Mouse (Mus musculus) bone marrow macrophage, adult 2 months (primary cell): ENCODE results near the gene 5430419D17Rik. TPM values are rescaled to one million over a fixed set of nuclear protein-coding genes. Genes with fewer than 3 reads are reported as not detected.

Source experiments
- H3K27ac ChIP-seq: 2 replicates; pipeline ENCODE4 v1.5.1; 2012; ENCODE audit warnings: low read depth, low read length; ENCODE audit not compliant: insufficient read depth
- H3K4me1 ChIP-seq: 2 replicates; pipeline ENCODE4 v1.6.1; 2012; ENCODE audit warnings: low read length; ENCODE audit not compliant: control insufficient read depth, insufficient read depth
- H3K4me3 ChIP-seq: 2 replicates; pipeline ENCODE4 v1.5.1; 2012; ENCODE audit warnings: mild to moderate bottlenecking, low read length, moderate library complexity; ENCODE audit not compliant: insufficient read depth
- CTCF ChIP-seq: IDR thresholded peaks from 2 replicates; pipeline ENCODE4 v1.5.1; 2012; ENCODE audit warnings: low read depth, mild to moderate bottlenecking, low read length, moderate library complexity
- POLR2A ChIP-seq: IDR thresholded peaks from 2 replicates; pipeline ENCODE4 v1.6.1; 2012; ENCODE audit warnings: mild to moderate bottlenecking, low read depth, low read length, borderline replicate concordance
- polyA plus RNA-seq: library from polyadenylated mRNA; stranded (reverse); fragments of >200 nt; gene quantifications from 2 replicates; pipeline ENCODE4 v1.2.4, GENCODE M21; 2012; ENCODE audit not compliant: missing spikeins, insufficient read depth, insufficient read length

Gene 5430419D17Rik
- polyA plus RNA-seq, 1 experiment: not detected

GRCm38 (mm10) chr7:131187047-131187446 lies 12.8 kb downstream of the 5430419D17Rik start:
- H3K27ac ChIP-seq: no peak overlapping the region
- no peaks in the 10 kb centered on the region for H3K4me1 ChIP-seq
- TF ChIP-seq CTCF (no peak), POLR2A (no peak)
- no peak overlapping the region for H3K4me3 ChIP-seq

- TF ChIP-seq POLR2A (no peak), CTCF (no peak)
- no peaks in the 10 kb centered on the region for H3K4me1 ChIP-seq
- no peak overlapping the region for H3K27ac ChIP-seq
These were observed 13.8 kb downstream of the 5430419D17Rik start for GRCm38 (mm10) chr7:131187996-131188395.

GRCm38 (mm10) chr7:131223086-131223485 lies 48.9 kb downstream of the 5430419D17Rik start:
- Histone ChIP-seq H3K27ac (no peak overlapping the region), H3K4me3 (no peak overlapping the region), H3K4me1 (no peaks in the 10 kb centered on the region)
- TF ChIP-seq CTCF (no peak), POLR2A (no peak)

More at GRCm38 (mm10) chr7:131187996-131188395, 13.8 kb downstream of the 5430419D17Rik start:
- no peak overlapping the region for H3K4me3 ChIP-seq

GRCm38 (mm10) chr7:131236091-131236490 lies 61.9 kb downstream of the 5430419D17Rik start:
- no peaks in the 10 kb centered on the region for H3K4me1 ChIP-seq
- TF ChIP-seq POLR2A (no peak), CTCF (no peak)
- H3K4me3 ChIP-seq: no peak overlapping the region
- no peak overlapping the region for H3K27ac ChIP-seq

DNA sequence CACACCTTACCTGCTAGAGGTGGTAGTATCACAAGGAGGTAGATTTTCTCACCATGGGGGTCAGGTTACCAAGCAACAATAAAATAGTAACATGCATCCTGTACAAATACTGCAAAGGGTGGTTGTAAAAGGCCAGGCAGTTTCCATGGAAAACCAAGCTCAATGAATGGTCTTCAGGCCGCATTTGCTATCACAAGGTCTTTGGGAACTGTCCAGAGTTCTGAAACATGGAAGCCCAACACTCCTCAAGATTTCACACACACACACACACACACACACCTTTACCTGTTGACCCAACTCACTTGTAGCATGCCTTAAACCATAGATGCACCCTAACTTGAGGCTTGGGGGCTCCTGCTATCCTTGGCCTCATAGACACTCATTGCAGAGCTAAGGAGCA lies 70.8 kb downstream of the 5430419D17Rik start:
- Histone ChIP-seq H3K4me1 (no peaks in the 10 kb centered on the region), H3K27ac (no peak overlapping the region), H3K4me3 (no peak overlapping the region)
- TF ChIP-seq CTCF (no peak), POLR2A (no peak)

DNA sequence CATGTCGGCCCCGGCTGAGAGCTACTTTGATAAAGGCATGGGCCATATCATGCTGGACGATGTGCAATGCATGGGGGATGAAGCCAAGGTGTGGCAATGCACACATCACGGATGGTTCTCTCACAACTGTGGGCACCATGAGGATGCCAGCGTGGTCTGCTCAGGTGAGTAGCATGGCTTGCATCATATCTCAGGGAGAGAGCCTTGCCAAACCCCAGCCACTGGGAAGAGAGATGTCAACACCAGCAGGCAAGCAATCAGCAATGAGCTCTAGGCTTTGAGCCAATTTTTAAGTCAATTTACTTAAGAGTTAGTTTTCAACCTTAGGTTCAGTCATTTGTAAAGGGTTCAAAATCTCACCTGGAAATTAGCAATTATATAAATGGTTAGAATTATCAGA lies 82.6 kb downstream of the 5430419D17Rik start:
- Histone ChIP-seq H3K27ac (no peak overlapping the region), H3K4me1 (no peaks in the 10 kb centered on the region), H3K4me3 (no peak overlapping the region)
- TF ChIP-seq CTCF: no peak
- TF ChIP-seq POLR2A: no peak

- TF ChIP-seq POLR2A (no peak), CTCF (no peak)
- Histone ChIP-seq H3K4me1 (no peaks in the 10 kb centered on the region), H3K4me3 (no peak overlapping the region), H3K27ac (no peak overlapping the region)
These were observed 83.1 kb downstream of the 5430419D17Rik start for GRCm38 (mm10) chr7:131257309-131257708.

DNA sequence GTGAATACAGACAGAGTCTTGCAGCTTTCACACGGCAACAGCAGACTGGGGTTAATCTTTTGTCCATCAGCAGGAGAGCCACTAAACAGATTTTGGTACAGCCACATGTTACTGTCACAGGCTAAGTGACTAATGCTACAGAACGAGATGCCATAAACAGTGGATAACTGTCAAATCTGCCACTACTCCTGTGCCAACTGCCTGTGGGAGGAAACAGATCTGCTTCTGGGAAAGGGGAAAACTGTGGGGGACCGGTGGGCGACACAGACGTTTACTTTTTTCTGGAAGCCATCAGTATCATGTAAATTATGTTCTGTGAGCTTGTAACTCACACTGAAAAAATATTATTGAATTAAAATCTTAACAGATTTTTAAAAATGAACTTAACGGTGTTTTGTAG lies 86.7 kb downstream of the 5430419D17Rik start:
- TF ChIP-seq CTCF (no peak), POLR2A (no peak)
- H3K4me3 ChIP-seq: no peak overlapping the region
- H3K27ac ChIP-seq: no peak overlapping the region
- H3K4me1 ChIP-seq: no peaks in the 10 kb centered on the region

DNA sequence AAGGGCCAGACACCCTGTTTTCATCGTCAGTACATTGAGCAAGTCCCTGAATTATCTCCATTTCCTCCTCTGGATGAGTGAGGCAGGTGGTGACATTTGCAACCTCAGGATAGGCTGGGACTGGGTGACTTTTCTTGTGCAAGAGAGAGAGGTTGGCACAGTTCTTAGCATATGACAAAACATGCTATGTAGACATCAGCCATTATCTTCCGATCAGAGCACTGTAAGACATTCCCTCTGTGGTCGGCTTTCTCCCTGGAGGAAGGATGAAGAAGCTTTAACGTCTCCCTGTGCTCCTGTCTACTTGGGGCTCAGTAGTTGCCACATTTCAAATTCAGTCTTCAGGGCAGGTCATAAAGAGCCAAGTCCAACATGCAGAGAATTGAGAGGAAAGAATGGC lies 90.0 kb downstream of the 5430419D17Rik start:
- H3K4me1 ChIP-seq: no peaks in the 10 kb centered on the region
- H3K4me3 ChIP-seq: no peak overlapping the region
- H3K27ac ChIP-seq: no peak overlapping the region
- no peak for TF ChIP-seq CTCF
- TF ChIP-seq POLR2A: no peak

- TF ChIP-seq CTCF (no peak), POLR2A (no peak)
- Histone ChIP-seq H3K27ac (no peak overlapping the region), H3K4me1 (no peaks in the 10 kb centered on the region), H3K4me3 (no peak overlapping the region)
These were observed 91.6 kb downstream of the 5430419D17Rik start for GRCm38 (mm10) chr7:131265851-131266250.

DNA sequence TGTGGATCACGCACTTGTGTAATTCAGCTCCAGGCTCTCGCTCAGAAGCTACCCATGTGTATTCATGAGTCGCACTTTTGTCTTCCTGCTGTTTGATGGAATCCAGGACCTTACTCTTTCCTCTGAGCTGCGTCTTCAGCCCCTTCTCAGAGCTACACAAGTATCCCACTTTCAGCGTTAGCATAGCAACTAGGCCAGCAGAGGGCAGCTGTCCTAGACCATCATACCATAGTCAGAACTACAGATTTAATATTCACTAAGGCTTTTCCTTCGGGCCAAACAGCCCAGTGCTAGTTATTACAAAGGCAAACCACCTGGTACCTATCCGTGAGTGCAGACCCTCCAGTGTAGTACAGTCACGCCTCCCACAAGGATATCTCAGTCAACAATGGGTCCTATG lies 122.9 kb downstream of the 5430419D17Rik start:
- Histone ChIP-seq H3K4me1 (0 out of 2 replicates have a peak, but pooled peaks cover 2% of the 10 kb centered on the region), H3K27ac (no peak overlapping the region), H3K4me3 (no peak overlapping the region)
- no peak for TF ChIP-seq CTCF
- no peak for TF ChIP-seq POLR2A
